Mouse (Mus musculus) kidney, adult 2 months (tissue): ENCODE data around the gene Homer3. TPM values are rescaled to one million over a fixed set of nuclear protein-coding genes. Genes with fewer than 3 reads are reported as not detected.

ENCODE experiments used
- DNase-seq: peaks from one replicate; pipeline ENCODE4 v3.0.0; 2021
- H3K27ac ChIP-seq: fragments of 200-500 bp; 2 replicates; pipeline ENCODE4 v1.5.1; 2012; ENCODE audit warnings: low read depth, low read length, control low read depth, inconsistent platforms; ENCODE audit not compliant: insufficient read depth
- H3K27me3 ChIP-seq: fragments of 200-500 bp; replicated peaks from 2 replicates; pipeline ENCODE4 v1.6.1; 2012; ENCODE audit warnings: mild to moderate bottlenecking, moderate library complexity, low read length, inconsistent platforms; ENCODE audit not compliant: control insufficient read depth, insufficient read depth
- H3K36me3 ChIP-seq: fragments of 200-500 bp; 2 replicates; pipeline ENCODE4 v1.6.1; 2012; ENCODE audit warnings: mild to moderate bottlenecking, moderate library complexity, low read length, inconsistent platforms; ENCODE audit not compliant: control insufficient read depth, insufficient read depth
- H3K4me1 ChIP-seq: fragments of 200-500 bp; 2 replicates; pipeline ENCODE4 v1.6.1; 2011; ENCODE audit warnings: low read length; ENCODE audit not compliant: control insufficient read depth, insufficient read depth
- H3K4me3 ChIP-seq: fragments of 200-500 bp; 2 replicates; pipeline ENCODE4 v1.5.1; 2011; ENCODE audit warnings: mild to moderate bottlenecking, low read depth, low read length, control low read depth; ENCODE audit not compliant: insufficient read depth
- CTCF ChIP-seq: fragments of 200-500 bp; conservative IDR thresholded peaks from 2 replicates; pipeline ENCODE4 v1.5.1; 2011; ENCODE audit warnings: low read depth, mild to moderate bottlenecking, control low read depth, low read length, moderate library complexity, mixed read lengths; ENCODE audit not compliant: insufficient read depth, insufficient read length
- POLR2A ChIP-seq: fragments of 200-500 bp; IDR thresholded peaks from one replicate; pipeline ENCODE4 v1.6.1; 2011; ENCODE audit warnings: low read depth, low read length, control low read depth
- WGBS: fragments of 180-500 bp; shearing (Covaris S2); methylation state at CpG from one replicate; pipeline ENCODE4 v1.1.7; 2018; 5-methylcytosine and 5-hydroxymethylcytosine counted together
- polyA plus RNA-seq: library from polyadenylated mRNA; depleted of rRNA; stranded (reverse); fragments of >200 nt; gene quantifications from 2 replicates; pipeline ENCODE4 v1.2.3, GENCODE M21; 2012

The Homer3 gene
- polyA plus RNA-seq, 1 experiment = 22.4 TPM

DNA sequence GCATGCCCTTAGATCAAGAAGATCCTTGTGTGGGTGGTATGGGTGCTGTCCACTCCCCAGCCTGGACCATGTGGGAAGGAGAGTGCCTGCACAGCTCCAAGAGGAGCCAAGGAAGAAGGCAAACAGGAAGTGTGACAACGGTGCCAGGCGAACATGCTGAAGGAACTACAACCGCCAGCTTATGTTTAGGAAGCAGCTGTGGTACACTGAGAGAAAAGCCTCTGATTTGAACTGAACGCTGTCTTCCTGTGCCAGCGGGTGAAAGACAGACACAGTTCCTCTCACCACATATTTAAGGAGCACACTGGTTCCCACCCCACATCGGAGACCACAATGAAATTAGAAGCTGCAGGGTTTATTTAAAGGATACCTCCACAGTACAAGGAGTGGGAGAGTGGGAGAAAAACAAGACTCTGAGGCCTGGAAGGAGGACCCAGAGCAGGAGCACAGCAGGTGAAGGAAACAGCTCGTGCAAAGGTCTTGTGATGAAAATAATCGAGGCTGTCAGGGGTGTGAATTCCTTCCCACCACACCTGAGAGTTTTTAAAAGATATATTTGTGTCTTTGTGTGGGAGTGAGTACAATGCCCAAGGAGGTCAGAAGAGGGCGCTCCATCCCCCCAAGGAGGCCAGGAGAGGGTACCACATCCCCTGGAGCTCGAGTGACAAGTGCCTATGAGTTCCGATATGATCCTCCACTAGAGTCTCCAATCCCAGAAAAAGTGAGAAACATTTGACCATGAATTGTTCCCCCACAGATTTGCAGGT lies 13.6 kb upstream of the Homer3 start:
- 46% methylated on average over 11 of the region's 11 CpGs for WGBS
- no peak for DNase-seq
- H3K4me3 ChIP-seq = no peak overlapping the region
- no peaks in the 10 kb centered on the region for H3K36me3 ChIP-seq
- TF ChIP-seq CTCF (peak; percentile 45), POLR2A (no peak)
- H3K27ac ChIP-seq = no peak overlapping the region
- peaks cover 9% of the 10 kb centered on the region; the same call in 1 of the 2 replicates for H3K4me1 ChIP-seq
- H3K27me3 ChIP-seq = no peaks in the 10 kb centered on the region

DNA sequence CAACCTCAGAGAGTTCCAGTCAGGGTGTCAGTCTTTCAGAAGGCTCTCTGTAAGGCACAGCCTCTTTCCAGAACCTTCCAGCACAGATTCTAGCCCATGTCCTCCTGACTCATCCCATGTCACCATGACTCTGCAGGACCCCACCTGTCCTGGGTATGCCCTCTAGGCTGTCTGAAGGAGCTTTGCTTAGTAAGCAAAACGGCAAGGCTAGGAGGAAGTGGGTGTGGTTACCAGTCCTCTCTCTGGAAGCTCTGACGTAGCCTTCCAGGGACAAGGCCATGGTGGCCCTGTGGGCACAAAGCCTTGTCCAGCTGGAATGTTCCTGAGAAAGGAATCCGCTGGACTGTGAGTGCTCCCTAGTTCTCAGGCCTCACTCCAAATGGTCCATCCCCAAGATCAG lies 9.7 kb upstream of the Homer3 start:
- Histone ChIP-seq H3K4me3 (no peak overlapping the region), H3K36me3 (no peaks in the 10 kb centered on the region), H3K27ac (peak overlapping the region; percentile 24; the same call in 1 of the 2 replicates), H3K4me1 (peaks cover 9% of the 10 kb centered on the region; the same call in 1 of the 2 replicates), H3K27me3 (no peaks in the 10 kb centered on the region)
- peak; percentile 55 for DNase-seq
- no peak for TF ChIP-seq POLR2A
- TF ChIP-seq CTCF = no peak
- 26% methylated on average over 3 of the region's 3 CpGs for WGBS

GRCm38 (mm10) chr8:70274350-70274749 lies 8.3 kb upstream of the Homer3 start:
- no peak for DNase-seq
- TF ChIP-seq POLR2A (no peak), CTCF (no peak)

DNA sequence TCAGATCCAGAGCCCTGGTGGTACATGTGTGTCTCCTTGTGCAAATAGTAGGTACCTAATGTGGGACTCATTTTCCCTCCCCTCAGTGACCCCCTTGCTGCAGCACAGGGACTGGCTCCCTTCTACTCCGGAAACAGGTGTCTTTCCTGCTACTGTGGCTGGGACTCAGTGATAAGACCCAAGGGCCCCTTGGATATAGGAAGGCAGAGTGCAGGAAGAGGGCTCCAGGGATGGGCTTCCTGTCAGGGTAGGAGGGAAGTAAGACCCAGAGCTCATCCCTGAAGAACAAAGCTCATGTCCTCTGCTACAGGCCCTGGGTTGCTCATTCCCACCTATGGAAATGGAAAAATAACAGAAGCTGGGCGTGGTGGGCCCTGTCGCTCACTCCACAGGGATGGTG lies 6.2 kb upstream of the Homer3 start:
- H3K27ac ChIP-seq = no peak overlapping the region
- WGBS = 78% methylated on average over 3 of the region's 3 CpGs

More at GRCm38 (mm10) chr8:70274350-70274749, 8.3 kb upstream of the Homer3 start:
- Histone ChIP-seq H3K36me3 (no peaks in the 10 kb centered on the region), H3K27me3 (no peaks in the 10 kb centered on the region), H3K4me1 (peaks cover 9% of the 10 kb centered on the region; the same call in 1 of the 2 replicates), H3K4me3 (no peak overlapping the region), H3K27ac (no peak overlapping the region)

DNA sequence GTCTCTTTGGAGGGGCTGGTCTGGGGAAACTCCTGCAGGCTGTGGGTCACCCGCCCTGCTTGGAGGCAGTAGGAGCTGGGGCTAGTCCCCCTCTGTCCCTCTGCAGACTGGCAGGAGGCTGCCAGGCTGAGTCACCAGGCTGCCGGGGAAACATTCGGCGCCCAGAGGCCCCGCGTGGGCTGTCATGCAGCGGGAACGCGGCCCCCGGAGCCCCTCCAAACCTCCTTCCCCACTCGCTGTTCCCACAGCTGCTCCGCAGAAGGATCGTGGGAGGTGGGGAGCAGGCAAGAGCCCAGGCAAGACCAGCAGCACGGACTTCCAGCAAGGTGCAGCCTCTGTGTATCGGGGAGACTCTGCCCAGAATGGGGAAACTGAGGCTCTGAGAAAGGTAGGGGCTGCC lies 4.5 kb upstream of the Homer3 start:
- H3K27me3 ChIP-seq = no peaks in the 10 kb centered on the region
- DNase-seq = no peak
- no peaks in the 10 kb centered on the region for H3K36me3 ChIP-seq
- H3K27ac ChIP-seq = no peak overlapping the region
- H3K4me1 ChIP-seq = peaks cover 7% of the 10 kb centered on the region
- TF ChIP-seq CTCF (no peak), POLR2A (no peak)
- no peak overlapping the region for H3K4me3 ChIP-seq
- 49% methylated on average over 15 of the region's 15 CpGs for WGBS

More for the DNA sequence above, 6.2 kb upstream of the Homer3 start:
- Histone ChIP-seq H3K27me3 (no peaks in the 10 kb centered on the region), H3K4me3 (no peak overlapping the region), H3K36me3 (no peaks in the 10 kb centered on the region), H3K4me1 (peaks cover 9% of the 10 kb centered on the region; the same call in 1 of the 2 replicates)
- TF ChIP-seq POLR2A (no peak), CTCF (no peak)
- peak; percentile 63 for DNase-seq

DNA sequence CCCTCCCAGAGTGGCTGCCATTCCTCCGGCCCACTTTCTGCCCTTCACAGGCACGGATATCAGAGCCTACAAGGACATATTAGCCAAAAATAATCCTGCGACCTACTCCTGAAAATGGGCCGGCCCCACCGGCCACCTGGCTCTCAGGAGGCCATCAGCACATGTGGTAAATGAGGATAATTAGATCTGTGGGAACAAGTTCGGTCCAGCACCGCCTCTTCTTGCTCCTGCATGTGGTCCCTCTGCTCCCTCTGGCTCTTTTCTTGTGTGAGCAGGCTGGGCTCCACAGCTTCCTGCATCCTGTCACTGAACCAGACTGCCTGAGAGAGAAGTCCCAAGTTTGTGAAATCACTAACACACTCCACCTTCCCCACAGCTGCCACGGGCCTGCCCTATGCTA lies 3.4 kb upstream of the Homer3 start:
- 63% methylated on average over 8 of the region's 8 CpGs for WGBS

DNA sequence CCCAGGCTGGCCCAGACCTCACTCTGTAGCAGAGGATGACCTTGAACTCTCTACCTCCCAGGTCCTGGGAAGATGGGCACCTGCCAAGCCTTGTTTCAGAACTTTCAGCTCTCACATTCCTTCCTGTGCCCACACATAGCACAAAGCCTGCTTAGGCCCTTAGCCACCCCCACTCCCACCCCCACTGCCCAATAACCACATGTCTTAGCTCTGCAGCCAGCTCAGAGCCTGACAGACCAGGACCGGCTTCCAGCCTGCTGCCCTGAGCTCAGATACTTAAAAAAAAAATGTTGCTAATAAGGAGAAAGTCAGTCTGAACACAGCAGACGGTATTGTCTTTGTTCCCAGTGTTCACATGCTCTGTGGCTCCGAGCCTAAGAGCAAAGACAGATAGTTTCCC lies 1.6 kb upstream of the Homer3 start:
- DNase-seq = no peak
- Histone ChIP-seq H3K4me3 (no peak overlapping the region), H3K36me3 (no peaks in the 10 kb centered on the region), H3K27me3 (no peaks in the 10 kb centered on the region), H3K4me1 (peaks cover 4% of the 10 kb centered on the region; the same call in 1 of the 2 replicates), H3K27ac (no peak overlapping the region)
- TF ChIP-seq POLR2A (no peak), CTCF (no peak)
- WGBS = 50% methylated on average over 3 of the region's 3 CpGs

More for the DNA sequence above, 3.4 kb upstream of the Homer3 start:
- no peak overlapping the region for H3K4me3 ChIP-seq
- no peak overlapping the region for H3K27ac ChIP-seq
- peaks cover 4% of the 10 kb centered on the region; the same call in 1 of the 2 replicates for H3K4me1 ChIP-seq
- TF ChIP-seq POLR2A = no peak
- TF ChIP-seq CTCF = no peak
- no peaks in the 10 kb centered on the region for H3K27me3 ChIP-seq
- no peaks in the 10 kb centered on the region for H3K36me3 ChIP-seq
- DNase-seq = no peak
